Mouse (Mus musculus): ENCODE data around the gene Galnt14. TPM values are rescaled to one million over a fixed set of nuclear protein-coding genes. Genes with fewer than 3 reads are reported as not detected.

The Galnt14 gene
- polyA plus RNA-seq, 1 experiment, result not detected

DNA sequence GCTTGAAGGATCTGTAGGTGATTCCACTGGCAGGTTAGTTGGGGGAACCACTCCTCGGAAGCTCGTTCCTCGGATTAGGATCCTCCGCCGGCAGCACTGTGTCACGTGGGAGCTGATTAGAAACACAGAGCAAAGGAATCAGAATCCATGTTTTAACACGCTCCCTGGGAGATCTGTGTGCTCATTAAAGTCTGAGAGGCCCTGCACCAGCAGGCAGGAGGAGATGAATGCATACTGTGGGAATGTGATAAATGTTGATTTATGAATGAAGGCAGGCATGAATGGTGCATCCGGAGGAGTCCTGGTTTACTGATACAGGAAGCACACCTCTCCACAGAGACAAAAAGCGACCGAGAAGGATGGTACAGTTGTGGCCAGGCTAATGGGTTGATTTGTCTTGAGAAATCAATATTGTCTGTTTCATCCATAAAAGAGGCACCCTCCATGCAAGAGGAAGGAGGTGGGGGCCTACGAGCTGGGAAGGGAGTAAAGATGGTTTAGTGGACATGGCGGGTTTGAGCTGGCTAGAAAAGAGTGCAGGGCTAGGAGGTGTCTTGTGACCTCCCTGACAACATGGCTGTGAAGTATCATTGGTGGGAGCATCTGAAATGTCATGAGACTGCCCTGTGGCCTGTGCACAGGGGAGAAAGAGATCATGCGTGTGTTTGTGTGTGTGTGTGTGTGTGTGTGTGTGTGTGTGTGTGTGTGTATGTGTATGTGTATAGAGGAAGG lies 202.3 kb downstream of the Galnt14 start:
- no peak for TF ChIP-seq GATA1 (IDR thresholded peaks at IDR 0.05; ENCODE audit: low read length)

DNA sequence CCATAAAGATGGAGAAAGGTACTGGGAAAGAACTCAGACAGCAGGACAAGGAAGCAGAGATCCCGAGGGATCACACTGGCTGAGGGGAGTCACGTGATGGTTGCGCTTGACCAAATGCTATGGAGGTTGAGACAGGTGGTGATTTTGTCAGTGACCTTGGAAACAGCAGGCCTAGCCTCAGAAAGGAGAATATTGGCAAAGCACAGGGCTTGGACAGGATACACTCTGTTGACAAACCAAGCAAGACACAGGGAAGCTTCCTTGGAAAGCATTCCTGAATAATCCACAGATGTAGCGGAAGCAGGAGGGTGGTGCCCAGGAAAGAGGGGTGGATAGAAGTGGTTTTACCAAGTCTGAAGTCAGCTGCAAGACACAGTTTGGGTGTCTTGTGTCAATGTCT lies 206.1 kb downstream of the Galnt14 start:
- no peak for TF ChIP-seq GATA1 (IDR thresholded peaks at IDR 0.05; ENCODE audit: low read length)

- no peak for TF ChIP-seq GATA1 (IDR thresholded peaks at IDR 0.05; ENCODE audit: low read length)
These were observed 207.6 kb downstream of the Galnt14 start for GRCm38 (mm10) chr17:73502613-73503012.

- TF ChIP-seq GATA1 (IDR thresholded peaks at IDR 0.05; ENCODE audit: low read length), result no peak
These were observed 220.7 kb downstream of the Galnt14 start for GRCm38 (mm10) chr17:73489519-73489918.

DNA sequence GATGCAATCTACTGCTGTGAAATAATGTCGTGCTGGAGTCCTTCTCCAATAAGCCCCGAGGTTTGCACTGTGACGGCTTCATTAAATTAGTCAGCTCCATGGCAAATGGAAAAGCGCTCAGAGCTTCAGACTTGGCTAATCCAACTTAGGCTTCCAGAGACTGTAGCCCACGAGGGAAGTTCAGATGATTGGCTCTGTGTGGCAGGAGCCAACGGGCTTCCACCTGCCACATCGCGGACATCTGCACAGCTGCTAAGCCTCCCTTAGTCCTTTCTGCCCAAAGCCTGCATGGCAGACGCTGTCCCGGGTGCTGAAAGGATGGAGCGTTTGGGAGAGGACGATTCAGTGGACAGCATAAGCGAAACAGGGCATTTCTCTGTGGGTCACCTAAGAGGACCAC lies 222.5 kb downstream of the Galnt14 start:
- no peak for TF ChIP-seq GATA1 (IDR thresholded peaks at IDR 0.05; ENCODE audit: low read length)

- no peak for TF ChIP-seq GATA1 (IDR thresholded peaks at IDR 0.05; ENCODE audit: low read length)
These were observed 222.9 kb downstream of the Galnt14 start for GRCm38 (mm10) chr17:73487380-73487779.

- no peak for TF ChIP-seq GATA1 (IDR thresholded peaks at IDR 0.05; ENCODE audit: low read length)
These were observed 232.9 kb downstream of the Galnt14 start for GRCm38 (mm10) chr17:73477096-73478076.

DNA sequence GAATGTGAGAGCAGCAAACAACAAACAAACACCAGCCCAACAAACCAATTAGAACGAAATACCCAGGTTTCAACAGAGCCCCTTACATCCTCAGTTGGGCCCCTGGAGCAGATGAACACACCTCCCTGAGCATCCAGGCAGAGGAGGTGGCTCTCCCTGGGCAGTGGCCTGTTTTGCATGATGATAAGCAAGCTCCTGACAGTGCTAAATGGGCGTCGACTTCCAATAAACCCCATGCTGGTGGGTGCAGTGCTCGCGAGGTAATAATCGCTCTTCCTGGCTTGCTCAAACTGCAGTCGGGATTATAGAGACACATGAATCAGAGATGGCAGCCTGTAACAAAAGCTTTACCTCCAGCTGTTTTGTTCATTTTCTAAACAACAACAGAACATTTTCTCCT lies 235.9 kb downstream of the Galnt14 start:
- TF ChIP-seq GATA1 (IDR thresholded peaks at IDR 0.05; ENCODE audit: low read length), result no peak

GRCm38 (mm10) chr17:73473012-73473411 lies 237.2 kb downstream of the Galnt14 start:
- TF ChIP-seq GATA1 (IDR thresholded peaks at IDR 0.05; ENCODE audit: low read length), result no peak

GRCm38 (mm10) chr17:73460874-73461273 lies 249.4 kb downstream of the Galnt14 start:
- no peak for TF ChIP-seq GATA1 (IDR thresholded peaks at IDR 0.05; ENCODE audit: low read length)

DNA sequence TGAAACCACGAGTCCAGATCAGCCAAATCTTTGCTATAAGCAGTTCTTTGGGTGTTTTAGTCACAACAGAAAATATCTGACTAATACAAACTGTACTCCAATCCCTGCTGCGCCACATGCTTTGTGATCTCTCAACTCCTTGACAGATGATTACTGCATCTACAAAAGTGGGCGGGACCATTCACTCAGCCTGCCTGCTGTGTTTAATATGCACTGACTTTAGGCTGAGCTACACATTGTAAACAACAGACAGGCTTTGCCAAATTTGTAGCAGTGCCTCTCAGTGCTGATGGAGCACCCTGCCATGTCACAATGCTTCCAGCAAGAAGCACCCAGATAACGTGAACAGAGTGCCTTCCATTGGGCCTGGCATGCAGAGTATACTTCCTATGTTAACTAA lies 251.5 kb downstream of the Galnt14 start:
- no peak for TF ChIP-seq GATA1 (IDR thresholded peaks at IDR 0.05; ENCODE audit: low read length)

DNA sequence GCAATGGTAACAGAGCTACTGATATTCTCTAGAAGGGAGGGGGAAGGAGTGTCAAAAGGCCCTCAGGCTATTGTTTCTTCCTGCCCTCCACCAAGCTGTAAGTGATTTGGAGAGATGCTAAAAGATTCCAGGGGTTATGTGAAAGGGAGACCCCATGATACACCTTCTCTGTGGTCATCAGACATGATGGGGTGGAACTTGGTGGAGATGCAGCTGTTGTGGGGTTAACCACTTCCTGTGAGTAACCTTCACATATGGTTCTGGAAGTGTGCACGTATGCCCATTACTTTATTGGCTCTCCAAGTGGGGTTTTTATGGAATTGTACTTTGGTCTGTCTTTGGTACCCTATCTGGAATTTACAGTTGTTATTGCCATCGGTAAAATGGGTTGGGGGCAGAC lies 253.7 kb downstream of the Galnt14 start:
- TF ChIP-seq GATA1 (IDR thresholded peaks at IDR 0.05; ENCODE audit: low read length), result no peak

DNA sequence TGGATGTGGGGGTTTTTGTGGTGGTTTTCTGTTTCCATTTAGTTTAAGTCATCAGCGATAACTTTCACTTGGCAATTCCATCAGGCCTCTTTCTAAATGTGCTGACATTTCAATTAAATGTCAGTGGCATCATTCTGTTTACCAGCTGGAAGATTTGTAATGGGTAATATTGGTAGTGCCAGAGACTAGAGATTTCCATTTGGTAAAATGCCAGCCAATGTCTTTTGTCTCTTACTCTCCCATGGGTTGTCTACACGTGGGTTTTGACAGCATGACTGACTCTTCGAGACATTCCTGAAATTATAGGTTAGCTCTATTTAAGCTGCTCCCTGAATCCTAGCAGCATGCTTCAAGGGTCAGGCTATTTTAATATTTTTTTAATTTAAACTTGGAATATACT lies 256.6 kb downstream of the Galnt14 start:
- TF ChIP-seq GATA1 (IDR thresholded peaks at IDR 0.05; ENCODE audit: low read length), result no peak

GRCm38 (mm10) chr17:73452151-73452760 lies 258.0 kb downstream of the Galnt14 start:
- TF ChIP-seq GATA1 (IDR thresholded peaks at IDR 0.05; ENCODE audit: low read length), result no peak

DNA sequence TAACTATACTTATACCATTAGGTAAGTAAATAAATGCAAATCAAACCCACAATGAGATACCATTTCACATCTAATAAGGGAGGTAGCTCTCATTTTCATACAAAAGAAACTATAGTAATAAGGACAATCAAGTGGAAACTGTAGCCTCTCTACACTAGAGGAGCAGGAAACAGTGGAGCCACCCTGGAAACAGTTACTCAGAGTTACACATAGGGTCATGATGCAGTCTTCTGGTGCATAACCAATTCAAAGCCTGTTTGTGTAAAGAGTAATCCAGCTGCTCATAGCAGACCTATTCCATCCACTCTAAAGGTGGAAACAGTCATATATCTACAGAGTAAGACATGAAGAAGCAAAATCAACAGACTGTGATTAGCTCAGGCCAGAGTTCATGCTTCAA lies 261.1 kb downstream of the Galnt14 start:
- TF ChIP-seq GATA1 (IDR thresholded peaks at IDR 0.05; ENCODE audit: low read length), result no peak

Other genes with a start within 250 kb of the Galnt14 start
- not detected in 2 replicates for gene Ehd3, start 93.7 kb upstream of the Galnt14 start, polyA plus RNA-seq (2012)
- not detected in 2 replicates for gene Xdh, start 239.7 kb upstream of the Galnt14 start, polyA plus RNA-seq (2012)